Mouse (Mus musculus) thymus, postnatal 4 days (tissue): ENCODE data around the gene Scarf1.

ENCODE experiments used
- DNase-seq: peaks from one replicate; pipeline ENCODE4 v3.0.0; 2021

Gene Scarf1

GRCm38 (mm10) chr11:75512301-75513018 is 880 bp upstream of the Scarf1 start:
- no peak for DNase-seq

- no peak for DNase-seq
These were observed 1.8 kb downstream of the Scarf1 start for GRCm38 (mm10) chr11:75515186-75515585.

GRCm38 (mm10) chr11:75519834-75520633 is 6.7 kb downstream of the Scarf1 start:
- no peak for DNase-seq

- no peak for DNase-seq
These were observed 8.3 kb downstream of the Scarf1 start for GRCm38 (mm10) chr11:75521609-75522008.

GRCm38 (mm10) chr11:75522793-75523192 is 9.5 kb downstream of the Scarf1 start:
- DNase-seq = no peak

- DNase-seq = no peak
These were observed 12.3 kb downstream of the Scarf1 start for GRCm38 (mm10) chr11:75525531-75526125.

GRCm38 (mm10) chr11:75526943-75527342 is 13.6 kb downstream of the Scarf1 start:
- no peak for DNase-seq

GRCm38 (mm10) chr11:75529771-75530170 is 16.4 kb downstream of the Scarf1 start:
- no peak for DNase-seq

GRCm38 (mm10) chr11:75530325-75530724 is 17.0 kb downstream of the Scarf1 start:
- DNase-seq = peak; percentile 100

- DNase-seq = peak; percentile 61
These were observed 17.6 kb downstream of the Scarf1 start for GRCm38 (mm10) chr11:75530845-75531373.

GRCm38 (mm10) chr11:75531469-75532242 is 18.3 kb downstream of the Scarf1 start, which contains the start of gene Slc43a2:
Gene Slc43a2, plus strand, starts transcription at chr11:75531694.
- DNase-seq = peak; percentile 95

GRCm38 (mm10) chr11:75532340-75533277 is 19.3 kb downstream of the Scarf1 start:
- peak; percentile 71 for DNase-seq

- peak; percentile 53 for DNase-seq
These were observed 20.1 kb downstream of the Scarf1 start for GRCm38 (mm10) chr11:75533314-75534015.

GRCm38 (mm10) chr11:75534286-75535033 is 21.1 kb downstream of the Scarf1 start:
- DNase-seq = no peak

GRCm38 (mm10) chr11:75535106-75535795 is 21.9 kb downstream of the Scarf1 start:
- no peak for DNase-seq

GRCm38 (mm10) chr11:75536255-75537024 is 23.1 kb downstream of the Scarf1 start:
- no peak for DNase-seq

- DNase-seq = peak; percentile 52
These were observed 23.7 kb downstream of the Scarf1 start for GRCm38 (mm10) chr11:75537025-75537414.

GRCm38 (mm10) chr11:75537491-75538183 is 24.3 kb downstream of the Scarf1 start:
- peak; percentile 74 for DNase-seq
